Mouse (Mus musculus) E14TG2a.4 (cell line): ENCODE results near the gene Pid1.

Experiments used
- CTCF ChIP-seq: conservative IDR thresholded peaks from 2 replicates; pipeline ENCODE4 v1.5.1; 2014; ENCODE audit warnings: low read length
- POU5F1 ChIP-seq: IDR thresholded peaks from 2 replicates; pipeline ENCODE4 v1.6.1; 2014; ENCODE audit warnings: low read length, borderline replicate concordance

GRCm38 (mm10) chr1:84203494-84203893 lies 160.5 kb downstream of the Pid1 start:
- no peak for TF ChIP-seq CTCF
- no peak for TF ChIP-seq POU5F1
